Mouse (Mus musculus) CD4-positive helper T cell, adult 2 months (primary cell): ENCODE data around the gene C1ql2.

Experiments
- DNase-seq: peaks from one replicate; pipeline ENCODE4 v3.0.0-alpha.2; 2012; ENCODE audit warnings: low read depth, missing footprints, low spot score

C1ql2 gene

GRCm38 (mm10) chr1:120385029-120385571 is 44.7 kb downstream of the C1ql2 start:
- no peak for DNase-seq

GRCm38 (mm10) chr1:120389734-120390133 is 49.4 kb downstream of the C1ql2 start:
- no peak for DNase-seq

- no peak for DNase-seq
Observed at GRCm38 (mm10) chr1:120390336-120390735, 50.0 kb downstream of the C1ql2 start.
